Mouse (Mus musculus) E14TG2a.4 (cell line): ENCODE results near the gene Ephb2.

Experiments used
- H3K27me3 ChIP-seq: 2 replicates; pipeline ENCODE4 v1.6.1; 2014; ENCODE audit warnings: low read length, control low read depth; ENCODE audit not compliant: insufficient read depth
- H3K36me3 ChIP-seq: 2 replicates; pipeline ENCODE4 v1.6.1; 2014; ENCODE audit warnings: low read length, control low read depth; ENCODE audit not compliant: insufficient read depth
- H3K4me1 ChIP-seq: replicated peaks from 2 replicates; pipeline ENCODE4 v1.6.1; 2014; ENCODE audit warnings: low read depth, low read length, control low read depth
- H3K4me3 ChIP-seq: replicated peaks from 2 replicates; pipeline ENCODE4 v1.5.1; 2014; ENCODE audit warnings: mild to moderate bottlenecking, low read length
- H3K9me3 ChIP-seq: 2 replicates; pipeline ENCODE4 v1.6.1; 2014; ENCODE audit warnings: low read length, control low read depth
- CTCF ChIP-seq: conservative IDR thresholded peaks from 2 replicates; pipeline ENCODE4 v1.5.1; 2014; ENCODE audit warnings: low read length
- NANOG ChIP-seq: IDR thresholded peaks from 2 replicates; pipeline ENCODE4 v1.6.1; 2014; ENCODE audit warnings: borderline replicate concordance, low read length, mixed read lengths
- POU5F1 ChIP-seq: IDR thresholded peaks from 2 replicates; pipeline ENCODE4 v1.6.1; 2014; ENCODE audit warnings: low read length, borderline replicate concordance

The Ephb2 gene

GRCm38 (mm10) chr4:136835621-136836386, at the start of gene Ephb2:
Gene Ephb2, minus strand, starts transcription at chr4:136835988.
- Histone ChIP-seq H3K36me3 (no peaks in the 10 kb centered on the region), H3K9me3 (no peaks in the 10 kb centered on the region), H3K4me1 (peaks cover 67% of the 10 kb centered on the region), H3K27me3 (peaks cover 79% of the 10 kb centered on the region), H3K4me3 (peak within 1 kb of the TSS; percentile 87)
- TF ChIP-seq CTCF (no peak), NANOG (no peak), POU5F1 (no peak)

DNA sequence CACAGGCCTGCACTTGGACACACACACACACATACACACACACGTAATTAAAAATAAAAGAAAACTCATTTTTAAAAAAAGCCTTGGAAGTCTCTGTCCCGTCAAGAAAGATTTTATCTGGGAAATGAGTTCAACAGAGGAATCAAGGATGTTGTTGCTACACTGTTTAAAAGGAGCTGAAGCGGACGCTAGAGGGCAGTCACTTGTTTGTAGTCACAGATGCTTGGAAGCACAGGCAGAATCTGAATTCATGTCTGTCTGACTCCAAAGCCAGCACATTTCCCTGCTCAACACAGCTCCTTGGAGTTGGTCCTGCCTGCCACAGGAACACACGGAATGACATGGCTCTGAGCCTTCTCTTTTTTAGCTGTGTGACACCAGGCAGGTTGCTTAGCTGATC, 42.8 kb upstream of the Ephb2 start:
- H3K4me1 ChIP-seq, result no peaks in the 10 kb centered on the region
- no peaks in the 10 kb centered on the region for H3K36me3 ChIP-seq
- peaks cover 15% of the 10 kb centered on the region; the same call in 1 of the 2 replicates for H3K27me3 ChIP-seq
- no peaks in the 10 kb centered on the region for H3K9me3 ChIP-seq
- H3K4me3 ChIP-seq, result no peak overlapping the region
- TF ChIP-seq NANOG, result no peak
- TF ChIP-seq CTCF, result no peak
- TF ChIP-seq POU5F1, result no peak

GRCm38 (mm10) chr4:136878171-136878570, 42.4 kb upstream of the Ephb2 start:
- Histone ChIP-seq H3K36me3 (no peaks in the 10 kb centered on the region), H3K4me3 (no peak overlapping the region), H3K27me3 (peaks cover 16% of the 10 kb centered on the region; the same call in 1 of the 2 replicates), H3K9me3 (no peaks in the 10 kb centered on the region), H3K4me1 (no peaks in the 10 kb centered on the region)
- TF ChIP-seq CTCF (no peak), NANOG (no peak), POU5F1 (no peak)

DNA sequence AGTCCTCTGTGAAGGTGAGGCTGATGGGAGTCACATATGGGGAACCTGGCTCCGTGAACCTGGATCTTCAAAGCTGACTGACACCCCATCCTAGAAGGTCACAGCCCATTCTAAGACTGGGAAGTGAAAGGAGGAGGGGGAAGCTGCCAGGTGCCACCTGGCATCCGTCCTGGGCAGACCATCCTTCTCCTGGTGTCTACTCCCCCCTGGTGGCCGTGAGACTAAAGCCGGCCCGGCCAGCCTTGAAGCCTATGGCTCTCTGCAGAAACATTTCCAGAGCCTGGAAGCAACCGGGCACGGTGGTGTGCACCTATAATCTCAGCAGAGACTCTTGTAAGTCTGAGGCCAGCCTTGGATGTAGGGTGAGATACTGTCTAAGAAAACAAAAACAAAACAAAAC, 41.2 kb upstream of the Ephb2 start:
- no peak overlapping the region for H3K4me3 ChIP-seq
- peaks cover 8% of the 10 kb centered on the region; the same call in 1 of the 2 replicates for H3K27me3 ChIP-seq
- H3K4me1 ChIP-seq, result no peaks in the 10 kb centered on the region
- H3K9me3 ChIP-seq, result no peaks in the 10 kb centered on the region
- H3K36me3 ChIP-seq, result no peaks in the 10 kb centered on the region
- TF ChIP-seq CTCF (peak; percentile 49), NANOG (no peak)

- H3K4me1 ChIP-seq, result no peaks in the 10 kb centered on the region
- no peaks in the 10 kb centered on the region for H3K9me3 ChIP-seq
- H3K4me3 ChIP-seq, result no peak overlapping the region
- TF ChIP-seq CTCF (no peak), NANOG (no peak), POU5F1 (no peak)
- H3K36me3 ChIP-seq, result no peaks in the 10 kb centered on the region
- H3K27me3 ChIP-seq, result peaks cover 11% of the 10 kb centered on the region; the same call in 1 of the 2 replicates
Measured at GRCm38 (mm10) chr4:136875012-136875411, 39.2 kb upstream of the Ephb2 start.

- H3K36me3 ChIP-seq, result no peaks in the 10 kb centered on the region
- H3K9me3 ChIP-seq, result no peaks in the 10 kb centered on the region
- TF ChIP-seq NANOG (no peak), CTCF (no peak), POU5F1 (no peak)
- H3K4me3 ChIP-seq, result peak overlapping the region; percentile 46; the same call in 1 of the 2 replicates
- peaks cover 34% of the 10 kb centered on the region for H3K4me1 ChIP-seq
- peaks cover 12% of the 10 kb centered on the region for H3K27me3 ChIP-seq
Measured at GRCm38 (mm10) chr4:136868371-136868770, 32.6 kb upstream of the Ephb2 start.

GRCm38 (mm10) chr4:136867690-136868345, 32.0 kb upstream of the Ephb2 start:
- no peaks in the 10 kb centered on the region for H3K9me3 ChIP-seq

DNA sequence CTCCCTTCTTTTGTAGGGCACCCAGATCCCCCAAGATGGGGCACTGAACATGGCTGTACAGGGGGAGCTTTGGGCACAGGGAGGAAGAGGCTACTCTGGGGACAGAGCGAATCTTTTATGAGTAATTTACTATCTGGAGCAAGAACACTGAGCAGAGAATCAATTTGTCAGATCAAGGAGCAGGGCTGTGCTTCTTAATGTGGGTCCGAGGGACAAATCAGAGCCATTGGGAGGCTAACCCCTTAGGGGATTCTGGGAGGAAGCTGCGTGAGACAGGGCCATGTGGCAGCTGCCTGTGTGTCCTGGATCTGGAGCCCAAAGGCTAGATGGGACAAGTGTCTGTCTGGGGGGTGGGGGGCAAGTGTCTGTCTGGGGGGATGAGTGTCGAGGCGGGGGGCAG, 29.7 kb upstream of the Ephb2 start:
- Histone ChIP-seq H3K36me3 (no peaks in the 10 kb centered on the region), H3K9me3 (no peaks in the 10 kb centered on the region), H3K4me3 (peak overlapping the region; percentile 32; the same call in 1 of the 2 replicates), H3K27me3 (peaks cover 39% of the 10 kb centered on the region), H3K4me1 (peaks cover 49% of the 10 kb centered on the region)
- TF ChIP-seq CTCF (no peak), POU5F1 (no peak), NANOG (no peak)

More at GRCm38 (mm10) chr4:136867690-136868345, 32.0 kb upstream of the Ephb2 start:
- TF ChIP-seq POU5F1, result no peak
- no peak for TF ChIP-seq CTCF
- no peak for TF ChIP-seq NANOG
- H3K27me3 ChIP-seq, result peaks cover 18% of the 10 kb centered on the region
- no peaks in the 10 kb centered on the region for H3K36me3 ChIP-seq
- H3K4me3 ChIP-seq, result peak overlapping the region; percentile 46
- peaks cover 37% of the 10 kb centered on the region for H3K4me1 ChIP-seq
